Mouse (Mus musculus): Measurements from ENCODE around the gene Pramel7. TPM values are rescaled to one million over a fixed set of nuclear protein-coding genes. Genes with fewer than 3 reads are reported as not detected.

The Pramel7 gene
- polyA plus RNA-seq, 1 experiment from 2014 or later = not detected

- H3K27ac ChIP-seq = no peak overlapping the region
- no peaks in the 10 kb centered on the region for H3K27me3 ChIP-seq
- no peaks in the 10 kb centered on the region for H3K9me3 ChIP-seq
- H3K36me3 ChIP-seq = no peaks in the 10 kb centered on the region
- no peak for ATAC-seq (ENCODE audit: insufficient number of reproducible peaks, low FRiP score, low TSS enrichment, low read depth)
- H3K4me1 ChIP-seq = no peaks in the 10 kb centered on the region
- H3K9ac ChIP-seq = no peak overlapping the region
- H3K4me3 ChIP-seq = no peak overlapping the region
- H3K4me2 ChIP-seq = no peak overlapping the region
These were observed 16.7 kb downstream of the Pramel7 start for GRCm38 (mm10) chr2:87480207-87480606.

DNA sequence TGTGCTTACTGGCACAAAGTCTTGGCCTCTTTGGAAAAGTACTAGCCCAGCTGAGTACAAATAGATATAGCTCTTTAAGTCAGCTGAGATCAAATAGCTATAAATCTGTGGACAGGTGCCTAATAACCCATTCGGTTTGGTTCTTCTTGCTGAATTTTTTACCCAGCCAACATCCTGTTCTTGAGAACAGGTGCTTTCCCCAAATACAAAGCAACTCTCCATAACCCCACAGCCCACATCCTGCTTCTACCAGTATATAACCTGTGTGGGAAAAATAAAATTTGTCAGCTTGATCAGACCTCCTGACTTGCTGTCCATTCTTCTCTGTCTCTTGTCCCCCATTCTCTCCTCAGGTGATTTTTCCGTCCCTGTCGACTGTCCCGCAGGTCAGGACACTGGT is 35.1 kb downstream of the Pramel7 start:
- no peak for ATAC-seq (ENCODE audit: insufficient number of reproducible peaks, low FRiP score, low TSS enrichment, low read depth)
- Histone ChIP-seq H3K4me3 (no peak overlapping the region), H3K9me3 (no peaks in the 10 kb centered on the region), H3K4me1 (no peaks in the 10 kb centered on the region), H3K9ac (no peak overlapping the region), H3K27me3 (no peaks in the 10 kb centered on the region), H3K36me3 (no peaks in the 10 kb centered on the region), H3K27ac (no peak overlapping the region), H3K4me2 (no peak overlapping the region)
- WGBS = 93% methylated on average over 4 of the region's 4 CpGs

- Histone ChIP-seq H3K4me3 (no peak within 1 kb of the TSS), H3K27me3 (no peaks in the 10 kb centered on the region)
- no peak for ATAC-seq (ENCODE audit: insufficient number of reproducible peaks, low FRiP score, low TSS enrichment, low read depth)
These were observed 43.2 kb downstream of the Pramel7 start, which contains the start of gene Olfr1126 for GRCm38 (mm10) chr2:87453662-87454061. TSS of gene Olfr1126 (plus strand) at chr2:87453962.

More at GRCm38 (mm10) chr2:87453662-87454061, 43.2 kb downstream of the Pramel7 start, which contains the start of gene Olfr1126:
- no peaks in the 10 kb centered on the region for H3K36me3 ChIP-seq
- no peak within 1 kb of the TSS for H3K4me2 ChIP-seq
- no peaks in the 10 kb centered on the region for H3K4me1 ChIP-seq
- H3K27ac ChIP-seq = no peak within 1 kb of the TSS
- no peak within 1 kb of the TSS for H3K9ac ChIP-seq
- H3K9me3 ChIP-seq = no peaks in the 10 kb centered on the region

Other genes starting within 250 kb of the Pramel7 start
- not detected in 2 replicates for gene Olfr1115, start 249.1 kb downstream of the Pramel7 start, polyA plus RNA-seq (2015; fragmentation: Nextera tagmentation; extraction: Ambion mirVana)
- gene Olfr1116, start 229.6 kb downstream of the Pramel7 start, polyA plus RNA-seq (2015; fragmentation: Nextera tagmentation; extraction: Ambion mirVana) = not detected in 2 replicates
- not detected in 2 replicates for gene Olfr1118, start 189.5 kb downstream of the Pramel7 start, polyA plus RNA-seq (2015; fragmentation: Nextera tagmentation; extraction: Ambion mirVana)
- gene Olfr1120, start 142.3 kb downstream of the Pramel7 start, polyA plus RNA-seq (2015; fragmentation: Nextera tagmentation; extraction: Ambion mirVana) = not detected in 2 replicates
- not detected in 2 replicates for gene Olfr1121, start 127.2 kb downstream of the Pramel7 start, polyA plus RNA-seq (2015; fragmentation: Nextera tagmentation; extraction: Ambion mirVana)
- not detected in 2 replicates for gene Olfr1122, start 111.2 kb downstream of the Pramel7 start, polyA plus RNA-seq (2015; fragmentation: Nextera tagmentation; extraction: Ambion mirVana)
- gene Olfr1123, start 80.5 kb downstream of the Pramel7 start, polyA plus RNA-seq (2015; fragmentation: Nextera tagmentation; extraction: Ambion mirVana) = not detected in 2 replicates
- gene Olfr1124, start 66.8 kb downstream of the Pramel7 start, polyA plus RNA-seq (2015; fragmentation: Nextera tagmentation; extraction: Ambion mirVana) = not detected in 2 replicates
- not detected in 2 replicates for gene Olfr1126, start 43.1 kb downstream of the Pramel7 start, polyA plus RNA-seq (2015; fragmentation: Nextera tagmentation; extraction: Ambion mirVana)
- not detected in 2 replicates for gene Pramel6, start 9.5 kb upstream of the Pramel7 start, polyA plus RNA-seq (2015; fragmentation: Nextera tagmentation; extraction: Ambion mirVana)
- gene Olfr153, start 34.7 kb upstream of the Pramel7 start, polyA plus RNA-seq (2015; fragmentation: Nextera tagmentation; extraction: Ambion mirVana) = not detected in 2 replicates
- gene Olfr1128, start 48.4 kb upstream of the Pramel7 start, polyA plus RNA-seq (2015; fragmentation: Nextera tagmentation; extraction: Ambion mirVana) = not detected in 2 replicates
- not detected in 2 replicates for gene Olfr1129, start 76.8 kb upstream of the Pramel7 start, polyA plus RNA-seq (2015; fragmentation: Nextera tagmentation; extraction: Ambion mirVana)
- gene Olfr1130, start 109.1 kb upstream of the Pramel7 start, polyA plus RNA-seq (2015; fragmentation: Nextera tagmentation; extraction: Ambion mirVana) = not detected in 2 replicates
- not detected in 2 replicates for gene Olfr1131, start 130.0 kb upstream of the Pramel7 start, polyA plus RNA-seq (2015; fragmentation: Nextera tagmentation; extraction: Ambion mirVana)
- not detected in 2 replicates for gene Olfr1132, start 140.4 kb upstream of the Pramel7 start, polyA plus RNA-seq (2015; fragmentation: Nextera tagmentation; extraction: Ambion mirVana)
- gene Olfr1133, start 150.3 kb upstream of the Pramel7 start, polyA plus RNA-seq (2015; fragmentation: Nextera tagmentation; extraction: Ambion mirVana) = not detected in 2 replicates
- not detected in 2 replicates for gene Olfr1134, start 161.4 kb upstream of the Pramel7 start, polyA plus RNA-seq (2015; fragmentation: Nextera tagmentation; extraction: Ambion mirVana)
- gene Olfr1135, start 176.6 kb upstream of the Pramel7 start, polyA plus RNA-seq (2015; fragmentation: Nextera tagmentation; extraction: Ambion mirVana) = not detected in 2 replicates
- gene Olfr1136, start 196.9 kb upstream of the Pramel7 start, polyA plus RNA-seq (2015; fragmentation: Nextera tagmentation; extraction: Ambion mirVana) = not detected in 2 replicates
- not detected in 2 replicates for gene Olfr1137, start 216.1 kb upstream of the Pramel7 start, polyA plus RNA-seq (2015; fragmentation: Nextera tagmentation; extraction: Ambion mirVana)
- not detected in 2 replicates for gene Olfr1138, start 242.9 kb upstream of the Pramel7 start, polyA plus RNA-seq (2015; fragmentation: Nextera tagmentation; extraction: Ambion mirVana)
- gene Olfr1140, start 246.7 kb upstream of the Pramel7 start, polyA plus RNA-seq (2015; fragmentation: Nextera tagmentation; extraction: Ambion mirVana) = not detected in 2 replicates

Measured in limb, embryonic 15.5 days (tissue).